ENCODE assay signal across 8 mouse cellular contexts in genomic region chr19:7415916-7416833, GRCm38 (mm10). TPM values are rescaled to one million over a fixed set of nuclear protein-coding genes. Genes with fewer than 3 reads are reported as not detected.
DNase-seq lines count a peak whose midpoint lies in the region; ATAC-seq and TF ChIP-seq lines count a peak whose summit lies in the region.

No protein-coding gene starts in this region.

- no peak for DNase-seq in layer of hippocampus, adult 2 months (ENCODE audit: low spot score in 2 of 2)
- DNase-seq in layer of hippocampus, postnatal 36 days: no peak
- no peak for DNase-seq in thymus, postnatal 0 days (ENCODE audit: low spot score)
- no peak for DNase-seq in gastrocnemius, postnatal 14 days

- H3K9me3 ChIP-seq in embryonic facial prominence, embryonic 13.5 days: no peaks in the 10 kb centered on the region
- 0 out of 2 replicates have a peak, but pooled peaks cover 3% of the 10 kb centered on the region for H3K9me3 ChIP-seq in hindbrain, embryonic 12.5 days (replicated peaks)
- no peaks in the 10 kb centered on the region for H3K9me3 ChIP-seq in liver, embryonic 16.5 days (replicated peaks; ENCODE audit: control insufficient read depth, low read length)

- H3K4me2 ChIP-seq in embryonic facial prominence, embryonic 13.5 days: peak overlapping the region; percentile 74
- peak overlapping the region; percentile 76 for H3K4me2 ChIP-seq in hindbrain, embryonic 12.5 days (replicated peaks)
- peak overlapping the region; percentile 92 for H3K4me2 ChIP-seq in liver, embryonic 16.5 days (ENCODE audit: low read depth, low read length)

- no peak for TF ChIP-seq CTCF in layer of hippocampus, adult 2 months (conservative IDR thresholded peaks at IDR 0.05)

- H3K27ac ChIP-seq in layer of hippocampus, adult 2 months: peak overlapping the region; percentile 89
- peak overlapping the region; percentile 96 for H3K27ac ChIP-seq in embryonic facial prominence, embryonic 13.5 days
- peak overlapping the region; percentile 99 for H3K27ac ChIP-seq in hindbrain, embryonic 12.5 days
- no peak overlapping the region; the same call in 1 of the 2 replicates for H3K27ac ChIP-seq in liver, embryonic 16.5 days (ENCODE audit: low read length)

- H3K9ac ChIP-seq in embryonic facial prominence, embryonic 13.5 days: peak overlapping the region; percentile 97
- H3K9ac ChIP-seq in hindbrain, embryonic 12.5 days: peak overlapping the region; percentile 99
- H3K9ac ChIP-seq in liver, embryonic 16.5 days (ENCODE audit: low read depth, low read length): peak overlapping the region; percentile 75

- H3K4me1 ChIP-seq in embryonic facial prominence, embryonic 13.5 days: peaks cover 37% of the 10 kb centered on the region
- peaks cover 32% of the 10 kb centered on the region for H3K4me1 ChIP-seq in hindbrain, embryonic 12.5 days
- H3K4me1 ChIP-seq in liver, embryonic 16.5 days (ENCODE audit: control insufficient read depth, low read depth, low read length): peaks cover 35% of the 10 kb centered on the region

- peaks cover 14% of the 10 kb centered on the region for H3K36me3 ChIP-seq in embryonic facial prominence, embryonic 13.5 days
- H3K36me3 ChIP-seq in hindbrain, embryonic 12.5 days: peaks cover 13% of the 10 kb centered on the region
- no peaks in the 10 kb centered on the region for H3K36me3 ChIP-seq in liver, embryonic 16.5 days (ENCODE audit: control insufficient read depth, insufficient read depth)

- no peak for ATAC-seq in embryonic facial prominence, embryonic 13.5 days (ENCODE audit: insufficient number of reproducible peaks, insufficient read depth, low FRiP score, low TSS enrichment, low read depth)
- no peak for ATAC-seq in hindbrain, embryonic 12.5 days (ENCODE audit: low FRiP score)
- ATAC-seq in liver, embryonic 16.5 days (ENCODE audit: low read depth): no peak
- no peak for ATAC-seq in granulocyte monocyte progenitor cell, adult 5-6 weeks (replicated peaks; ENCODE audit: poor library complexity, severe bottlenecking)

- no peaks in the 10 kb centered on the region for H3K27me3 ChIP-seq in embryonic facial prominence, embryonic 13.5 days
- H3K27me3 ChIP-seq in hindbrain, embryonic 12.5 days: no peaks in the 10 kb centered on the region; the same call in 1 of the 2 replicates
- H3K27me3 ChIP-seq in liver, embryonic 16.5 days (ENCODE audit: control insufficient read depth, insufficient read depth, low read depth, low read length): peaks cover 17% of the 10 kb centered on the region

- peak overlapping the region; percentile 74 for H3K4me3 ChIP-seq in layer of hippocampus, adult 2 months
- H3K4me3 ChIP-seq in embryonic facial prominence, embryonic 13.5 days: peak overlapping the region; percentile 84
- peak overlapping the region; percentile 89 for H3K4me3 ChIP-seq in hindbrain, embryonic 12.5 days
- peak overlapping the region; percentile 77 for H3K4me3 ChIP-seq in liver, embryonic 16.5 days (ENCODE audit: low read depth, low read length)

- intact Hi-C loops in gastrocnemius, postnatal 14 days (cut with DNase I; ENCODE audit: low total_unique reads): loop anchor here (5.0 kb wide), 1 partner anchor 149 kb away; the partner anchor contains the start of gene Rcor2

- WGBS in embryonic facial prominence, embryonic 13.5 days: 22% methylated on average over 22 of the region's 22 CpGs
- 26% methylated on average over 22 of the region's 22 CpGs for WGBS in hindbrain, embryonic 12.5 days
- 40% methylated on average over 22 of the region's 22 CpGs for WGBS in liver, embryonic 16.5 days (ENCODE audit: insufficient replicate concordance)

RNA-seq across cellular contexts. Expression of gene 2700081O15Rik, which starts 1.2 kb away (rescaled TPM):
- total RNA-seq in layer of hippocampus, adult 2 months (2021): 10 to 100 TPM; 45.7 to 47.4 TPM
- total RNA-seq in layer of hippocampus, postnatal 36 days (2021): 10 to 100 TPM; 46.9 to 54.4 TPM
- polyA plus RNA-seq in embryonic facial prominence, embryonic 13.5 days (2015; fragmentation: Nextera tagmentation; extraction: Ambion mirVana): 10.4 and 11.8 TPM in 2 replicates
- polyA plus RNA-seq in hindbrain, embryonic 12.5 days (2016; fragmentation: Nextera tagmentation; extraction: Ambion mirVana): 18.0 and 20.1 TPM in 2 replicates
- 0.55 and 0.61 TPM in 2 replicates for polyA plus RNA-seq in liver, embryonic 16.5 days (2015; fragmentation: Nextera tagmentation; extraction: Ambion mirVana)
- total RNA-seq in granulocyte monocyte progenitor cell, adult 5-6 weeks (2014; fragmentation: Nextera tagmentation): 1.5 and 3.1 TPM in 2 replicates
- 1.2 and 1.6 TPM in 2 replicates for total RNA-seq in granulocyte monocyte progenitor cell, adult 5-6 weeks (2017)
- 5.8 and 7.1 TPM in 2 replicates for polyA plus RNA-seq in thymus, postnatal 0 days (2015; fragmentation: Nextera tagmentation; extraction: Ambion mirVana)
- 10 to 100 TPM; 10.7 to 11.4 TPM for total RNA-seq in gastrocnemius, postnatal 14 days (2021)

RNA-seq across cellular contexts. Expression of gene Spindoc, which starts 33.4 kb away (rescaled TPM):
- total RNA-seq in layer of hippocampus, adult 2 months (2021): 10 to 100 TPM; 30.2 to 31.7 TPM
- total RNA-seq in layer of hippocampus, postnatal 36 days (2021): 10 to 100 TPM; 31.8 to 36.9 TPM
- 30.8 and 42.4 TPM in 2 replicates for polyA plus RNA-seq in embryonic facial prominence, embryonic 13.5 days (2015; fragmentation: Nextera tagmentation; extraction: Ambion mirVana)
- 37.8 and 44.1 TPM in 2 replicates for polyA plus RNA-seq in hindbrain, embryonic 12.5 days (2016; fragmentation: Nextera tagmentation; extraction: Ambion mirVana)
- polyA plus RNA-seq in liver, embryonic 16.5 days (2015; fragmentation: Nextera tagmentation; extraction: Ambion mirVana): 2.7 and 2.8 TPM in 2 replicates
- 19.2 and 19.8 TPM in 2 replicates for total RNA-seq in granulocyte monocyte progenitor cell, adult 5-6 weeks (2014; fragmentation: Nextera tagmentation)
- total RNA-seq in granulocyte monocyte progenitor cell, adult 5-6 weeks (2017): 4.7 and 4.9 TPM in 2 replicates
- polyA plus RNA-seq in thymus, postnatal 0 days (2015; fragmentation: Nextera tagmentation; extraction: Ambion mirVana): 28.6 and 35.2 TPM in 2 replicates
- total RNA-seq in gastrocnemius, postnatal 14 days (2021): 1 to 10 TPM; 9.4 to 9.5 TPM
